Mouse (Mus musculus): Measurements from ENCODE around the gene Zbtb2.

GRCm38 (mm10) chr10:4356640-4357039, 31.3 kb downstream of the Zbtb2 start:
- TF ChIP-seq POLR2A (IDR thresholded peaks at IDR 0.05; ENCODE audit: insufficient read length, low read depth) (no peak), MYOG (IDR thresholded peaks at IDR 0.05; ENCODE audit: control insufficient read depth in 1 of 3, insufficient read depth in 1 of 3, insufficient read length in 2 of 3, low read depth in 2 of 3) (no peak), USF1 (IDR thresholded peaks at IDR 0.05; ENCODE audit: low read depth) (no peak), MAX (IDR thresholded peaks at IDR 0.05; ENCODE audit: low read depth) (no peak), TCF12 (IDR thresholded peaks at IDR 0.05; ENCODE audit: insufficient read depth, poor library complexity, severe bottlenecking) (no peak), POLR2AphosphoS2 (IDR thresholded peaks at IDR 0.05; ENCODE audit: insufficient read length, low read depth) (no peak), E2F4 (IDR thresholded peaks at IDR 0.05; ENCODE audit: insufficient read depth) (no peak)
